Mouse (Mus musculus): ENCODE measurements around the gene Calml3. TPM values are rescaled to one million over a fixed set of nuclear protein-coding genes. Genes with fewer than 3 reads are reported as not detected.

The Calml3 gene
- polyA plus RNA-seq, 1 experiment from 2014 or later = not detected

DNA sequence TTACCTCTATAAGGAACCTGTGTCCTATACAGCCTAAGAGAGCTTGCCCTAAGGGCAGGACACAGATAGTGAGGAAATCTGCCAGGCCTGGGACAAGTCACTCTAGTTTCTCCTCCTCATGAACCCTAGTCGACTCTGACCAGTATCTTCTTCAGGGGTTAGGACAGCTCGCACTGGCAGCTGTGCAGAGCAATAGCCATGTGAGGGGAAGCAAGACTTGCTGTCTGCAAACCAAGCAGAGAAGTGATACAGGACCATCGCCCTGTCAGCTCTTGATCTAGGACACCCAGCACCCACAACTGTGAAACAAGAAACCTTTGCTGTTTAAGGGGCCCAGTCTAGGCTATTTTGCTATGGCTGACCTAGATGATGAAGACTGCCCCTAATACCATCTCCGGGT, 29.1 kb downstream of the Calml3 start:
- H3K4me2 ChIP-seq (ENCODE audit: low read depth, low read length) = no peak overlapping the region
- H3K9me3 ChIP-seq (ENCODE audit: control insufficient read depth, low read length) = no peaks in the 10 kb centered on the region
- H3K36me3 ChIP-seq (ENCODE audit: control insufficient read depth, insufficient read depth, low read length) = no peaks in the 10 kb centered on the region
- 85% methylated on average over 4 of the region's 4 CpGs for WGBS
- peaks cover 13% of the 10 kb centered on the region for H3K4me1 ChIP-seq (ENCODE audit: control insufficient read depth, insufficient read depth, low read length)
- H3K9ac ChIP-seq (ENCODE audit: low read depth, low read length) = no peak overlapping the region
- H3K27ac ChIP-seq (ENCODE audit: low read length) = no peak overlapping the region
- ATAC-seq = no peak
- no peaks in the 10 kb centered on the region for H3K27me3 ChIP-seq (replicated peaks; ENCODE audit: control insufficient read depth, insufficient read depth, low read length)
- H3K4me3 ChIP-seq (ENCODE audit: low read length) = no peak overlapping the region

DNA sequence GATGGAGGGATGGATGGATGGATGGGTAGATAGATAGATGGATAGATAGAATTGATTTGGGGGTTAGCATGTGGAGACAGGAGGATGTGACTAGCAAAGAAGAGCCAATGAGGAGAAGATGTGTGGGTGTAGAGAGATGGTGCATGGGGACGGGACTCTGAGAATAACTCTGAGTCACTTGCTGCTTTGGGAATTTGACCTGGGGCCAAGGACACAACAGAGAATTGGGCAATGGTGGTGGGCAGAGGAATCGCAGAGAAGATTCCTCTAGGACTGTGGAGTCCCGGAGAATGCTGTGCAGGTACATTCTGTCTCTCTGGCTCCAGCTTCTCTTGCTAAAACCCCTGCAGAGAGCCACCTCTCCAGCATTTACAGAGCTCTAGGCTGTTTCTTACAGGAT, 29.8 kb downstream of the Calml3 start:
- no peaks in the 10 kb centered on the region for H3K27me3 ChIP-seq (replicated peaks; ENCODE audit: control insufficient read depth, insufficient read depth, low read length)
- no peak for ATAC-seq
- no peak overlapping the region for H3K27ac ChIP-seq (ENCODE audit: low read length)
- 92% methylated on average over 3 of the region's 3 CpGs for WGBS
- H3K4me1 ChIP-seq (ENCODE audit: control insufficient read depth, insufficient read depth, low read length) = peaks cover 16% of the 10 kb centered on the region
- H3K9ac ChIP-seq (ENCODE audit: low read depth, low read length) = no peak overlapping the region
- H3K4me2 ChIP-seq (ENCODE audit: low read depth, low read length) = no peak overlapping the region
- H3K9me3 ChIP-seq (ENCODE audit: control insufficient read depth, low read length) = no peaks in the 10 kb centered on the region
- no peak overlapping the region for H3K4me3 ChIP-seq (ENCODE audit: low read length)
- no peaks in the 10 kb centered on the region for H3K36me3 ChIP-seq (ENCODE audit: control insufficient read depth, insufficient read depth, low read length)

DNA sequence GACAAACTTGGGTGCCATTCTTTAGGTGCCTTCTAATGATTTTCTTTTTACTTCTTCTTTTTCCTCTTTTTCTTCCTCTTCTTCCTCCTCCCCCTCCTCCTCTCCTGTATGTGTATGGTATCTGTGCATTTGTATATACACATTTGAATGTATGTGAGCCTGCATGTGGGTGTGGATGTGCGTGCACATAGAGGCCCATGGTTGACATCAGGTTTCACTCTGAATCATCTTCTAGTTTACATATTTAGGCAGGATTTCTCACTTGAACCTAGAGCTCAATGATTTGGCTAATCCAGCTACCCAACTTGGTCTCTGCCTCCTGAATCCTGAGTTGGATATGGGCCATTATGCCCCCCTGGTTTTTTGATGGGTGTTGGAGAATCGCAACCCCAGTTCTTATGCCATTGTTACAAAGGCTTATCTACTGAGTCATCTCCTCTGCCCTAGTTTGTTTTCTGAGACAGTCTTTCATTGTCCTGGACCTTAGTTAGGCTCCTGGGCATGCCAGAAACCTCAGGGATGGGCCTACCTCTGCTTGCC, 30.9 kb downstream of the Calml3 start:
- 84% methylated on average over 2 of the region's 2 CpGs for WGBS

DNA sequence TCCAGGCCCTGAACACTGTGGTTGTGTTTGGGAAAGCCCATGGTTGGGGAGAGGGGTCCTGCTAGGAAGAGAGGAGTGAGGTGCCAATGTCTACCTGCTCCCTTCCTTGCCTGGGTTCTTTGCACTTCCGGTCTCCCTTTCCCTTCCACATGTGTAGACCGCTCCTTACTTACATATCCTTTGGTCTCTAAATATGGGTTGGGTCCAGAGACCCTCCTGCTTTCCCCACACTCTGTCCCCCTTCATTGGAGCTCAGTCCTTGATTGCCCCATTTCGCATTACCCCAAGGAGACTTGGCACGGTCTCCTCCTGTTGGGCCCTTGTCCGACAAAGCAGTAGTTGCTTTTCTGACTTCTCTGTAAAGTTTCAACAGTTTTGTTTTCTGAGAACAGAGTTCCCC, 32.9 kb downstream of the Calml3 start:
- no peak for ATAC-seq
- Histone ChIP-seq H3K27me3 (replicated peaks; ENCODE audit: control insufficient read depth, insufficient read depth, low read length) (no peaks in the 10 kb centered on the region), H3K27ac (ENCODE audit: low read length) (peak overlapping the region; percentile 14; the same call in 1 of the 2 replicates), H3K4me3 (ENCODE audit: low read length) (no peak overlapping the region), H3K9ac (ENCODE audit: low read depth, low read length) (no peak overlapping the region), H3K4me1 (ENCODE audit: control insufficient read depth, insufficient read depth, low read length) (peaks cover 19% of the 10 kb centered on the region), H3K4me2 (ENCODE audit: low read depth, low read length) (no peak overlapping the region), H3K36me3 (ENCODE audit: control insufficient read depth, insufficient read depth, low read length) (no peaks in the 10 kb centered on the region), H3K9me3 (ENCODE audit: control insufficient read depth, low read length) (no peaks in the 10 kb centered on the region)
- 93% methylated on average over 5 of the region's 5 CpGs for WGBS

More for the DNA sequence above, 30.9 kb downstream of the Calml3 start:
- H3K27ac ChIP-seq (ENCODE audit: low read length) = no peak overlapping the region
- no peak overlapping the region for H3K4me2 ChIP-seq (ENCODE audit: low read depth, low read length)
- no peak overlapping the region for H3K9ac ChIP-seq (ENCODE audit: low read depth, low read length)
- peaks cover 17% of the 10 kb centered on the region for H3K4me1 ChIP-seq (ENCODE audit: control insufficient read depth, insufficient read depth, low read length)
- no peak for ATAC-seq
- H3K36me3 ChIP-seq (ENCODE audit: control insufficient read depth, insufficient read depth, low read length) = no peaks in the 10 kb centered on the region
- H3K9me3 ChIP-seq (ENCODE audit: control insufficient read depth, low read length) = no peaks in the 10 kb centered on the region
- no peaks in the 10 kb centered on the region for H3K27me3 ChIP-seq (replicated peaks; ENCODE audit: control insufficient read depth, insufficient read depth, low read length)
- no peak overlapping the region for H3K4me3 ChIP-seq (ENCODE audit: low read length)

DNA sequence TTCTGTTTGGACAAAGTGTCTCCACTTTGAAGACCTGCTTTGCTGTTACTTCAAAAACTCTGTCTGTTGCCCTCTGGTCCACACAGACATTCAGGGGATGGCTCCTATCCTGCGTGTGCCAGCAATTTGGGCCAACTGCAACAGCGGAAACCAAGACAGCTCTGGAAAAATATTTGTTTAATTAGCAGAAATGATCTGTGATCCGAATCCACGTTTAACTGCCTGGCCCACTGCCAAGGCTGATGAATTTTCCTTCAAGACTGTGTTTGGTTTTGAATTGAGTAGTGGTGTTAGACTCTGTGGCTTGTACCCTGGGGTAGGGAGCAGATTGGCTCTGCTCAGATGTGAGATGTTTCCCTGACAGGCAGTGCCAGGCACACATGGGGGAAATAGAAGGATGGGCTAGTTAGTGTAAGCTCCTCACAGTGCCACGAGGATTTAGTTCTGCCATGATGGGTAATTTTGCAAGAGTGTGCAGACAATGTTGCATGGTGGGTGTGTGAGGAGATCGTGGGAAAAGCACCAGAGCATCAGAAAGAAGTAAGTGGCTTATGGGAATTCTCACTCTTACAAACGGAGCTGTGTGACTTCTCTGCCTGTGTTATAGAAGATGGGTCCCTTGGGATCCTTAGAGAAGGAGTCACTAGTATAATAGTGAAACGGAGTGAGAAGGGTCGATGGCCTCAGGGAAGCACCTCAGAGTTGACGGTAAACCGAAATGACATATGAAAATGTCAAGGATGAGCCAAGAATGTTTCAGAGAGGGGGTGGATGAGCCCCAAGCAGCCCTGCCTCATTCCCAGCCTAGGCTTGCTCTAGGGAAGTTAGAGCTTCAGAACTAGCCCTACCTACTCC, 33.7 kb downstream of the Calml3 start:
- ATAC-seq = peak; percentile 51
- H3K4me1 ChIP-seq (ENCODE audit: control insufficient read depth, insufficient read depth, low read length) = peaks cover 19% of the 10 kb centered on the region
- no peaks in the 10 kb centered on the region for H3K27me3 ChIP-seq (replicated peaks; ENCODE audit: control insufficient read depth, insufficient read depth, low read length)
- no peak overlapping the region for H3K4me2 ChIP-seq (ENCODE audit: low read depth, low read length)
- peak overlapping the region; percentile 25 for H3K27ac ChIP-seq (ENCODE audit: low read length)
- no peaks in the 10 kb centered on the region for H3K9me3 ChIP-seq (ENCODE audit: control insufficient read depth, low read length)
- no peaks in the 10 kb centered on the region for H3K36me3 ChIP-seq (ENCODE audit: control insufficient read depth, insufficient read depth, low read length)
- WGBS = 45% methylated on average over 11 of the region's 11 CpGs
- no peak overlapping the region for H3K9ac ChIP-seq (ENCODE audit: low read depth, low read length)
- no peak overlapping the region for H3K4me3 ChIP-seq (ENCODE audit: low read length)

DNA sequence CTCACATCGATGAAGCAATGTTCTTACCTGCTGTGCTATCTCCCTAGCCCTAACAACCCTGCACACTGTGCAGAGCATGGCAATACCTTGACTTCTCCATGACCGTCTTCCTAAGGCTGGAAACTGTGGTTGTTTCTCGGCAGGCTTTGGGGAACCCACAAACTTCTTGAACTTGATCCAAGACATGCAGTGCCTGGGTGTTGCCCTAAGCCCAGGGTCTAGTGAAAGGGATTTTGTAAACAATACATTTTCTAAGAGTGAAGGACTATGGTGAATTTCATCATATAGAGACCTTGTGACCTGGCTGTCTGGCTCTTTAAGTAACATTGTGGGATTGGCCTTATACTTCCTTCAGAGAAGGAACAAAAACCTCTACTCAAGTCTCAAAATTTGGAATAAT, 34.6 kb downstream of the Calml3 start:
- Histone ChIP-seq H3K4me1 (ENCODE audit: control insufficient read depth, insufficient read depth, low read length) (peaks cover 19% of the 10 kb centered on the region), H3K4me3 (ENCODE audit: low read length) (no peak overlapping the region), H3K36me3 (ENCODE audit: control insufficient read depth, insufficient read depth, low read length) (no peaks in the 10 kb centered on the region), H3K27ac (ENCODE audit: low read length) (no peak overlapping the region), H3K9me3 (ENCODE audit: control insufficient read depth, low read length) (no peaks in the 10 kb centered on the region), H3K9ac (ENCODE audit: low read depth, low read length) (no peak overlapping the region), H3K4me2 (ENCODE audit: low read depth, low read length) (no peak overlapping the region), H3K27me3 (replicated peaks; ENCODE audit: control insufficient read depth, insufficient read depth, low read length) (no peaks in the 10 kb centered on the region)
- WGBS = 76% methylated on average over 3 of the region's 3 CpGs
- ATAC-seq = no peak

DNA sequence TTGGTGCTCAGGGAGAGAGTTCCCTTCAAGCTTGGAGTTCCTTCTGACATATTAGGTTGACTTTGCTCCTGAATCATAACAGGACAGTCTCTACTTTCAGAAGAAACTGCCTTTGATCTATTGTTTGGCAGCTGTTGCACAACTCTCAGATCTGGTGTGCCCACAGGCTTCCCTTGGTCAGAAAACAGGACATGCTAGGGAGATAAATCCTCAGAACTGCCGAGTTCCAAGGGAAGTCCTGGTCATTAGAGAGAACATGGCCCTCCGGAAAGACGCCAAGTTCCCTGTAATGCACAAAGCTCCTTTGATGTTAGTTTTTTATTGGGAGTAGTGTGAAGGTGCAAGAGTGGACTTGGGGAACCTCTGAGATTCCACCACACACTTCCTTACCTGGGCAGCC, 35.5 kb downstream of the Calml3 start:
- no peaks in the 10 kb centered on the region for H3K36me3 ChIP-seq (ENCODE audit: control insufficient read depth, insufficient read depth, low read length)
- H3K9ac ChIP-seq (ENCODE audit: low read depth, low read length) = no peak overlapping the region
- ATAC-seq = peak; percentile 31
- H3K9me3 ChIP-seq (ENCODE audit: control insufficient read depth, low read length) = no peaks in the 10 kb centered on the region
- H3K4me1 ChIP-seq (ENCODE audit: control insufficient read depth, insufficient read depth, low read length) = peaks cover 19% of the 10 kb centered on the region
- no peaks in the 10 kb centered on the region for H3K27me3 ChIP-seq (replicated peaks; ENCODE audit: control insufficient read depth, insufficient read depth, low read length)
- no peak overlapping the region for H3K27ac ChIP-seq (ENCODE audit: low read length)
- H3K4me2 ChIP-seq (ENCODE audit: low read depth, low read length) = no peak overlapping the region
- no peak overlapping the region for H3K4me3 ChIP-seq (ENCODE audit: low read length)
- WGBS = 54% methylated on average over 3 of the region's 3 CpGs

DNA sequence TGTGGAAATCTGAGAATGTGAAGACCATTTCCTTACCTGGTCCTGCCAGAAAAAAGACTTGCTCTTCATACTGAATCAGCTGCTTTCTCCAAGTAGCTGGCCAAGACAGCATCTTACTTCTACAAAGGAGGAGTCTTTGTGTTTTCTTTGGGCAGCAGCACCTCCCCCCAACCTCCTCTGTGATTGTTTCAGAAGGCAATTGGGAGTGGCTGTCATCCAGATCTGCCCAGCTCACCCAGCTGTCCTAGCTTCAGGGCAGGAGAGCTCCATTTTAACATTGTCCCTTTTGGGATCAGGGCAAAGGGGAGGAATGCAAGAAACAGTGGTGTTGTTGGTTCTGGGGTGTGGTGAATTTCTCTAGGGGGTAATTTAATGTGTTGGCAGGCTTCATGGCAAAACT, 37.0 kb downstream of the Calml3 start:
- no peaks in the 10 kb centered on the region for H3K9me3 ChIP-seq (ENCODE audit: control insufficient read depth, low read length)
- no peak overlapping the region for H3K4me2 ChIP-seq (ENCODE audit: low read depth, low read length)
- H3K9ac ChIP-seq (ENCODE audit: low read depth, low read length) = no peak overlapping the region
- H3K36me3 ChIP-seq (ENCODE audit: control insufficient read depth, insufficient read depth, low read length) = no peaks in the 10 kb centered on the region
- no peak for ATAC-seq
- H3K27me3 ChIP-seq (replicated peaks; ENCODE audit: control insufficient read depth, insufficient read depth, low read length) = no peaks in the 10 kb centered on the region
- H3K27ac ChIP-seq (ENCODE audit: low read length) = no peak overlapping the region
- H3K4me3 ChIP-seq (ENCODE audit: low read length) = no peak overlapping the region
- H3K4me1 ChIP-seq (ENCODE audit: control insufficient read depth, insufficient read depth, low read length) = peaks cover 19% of the 10 kb centered on the region

DNA sequence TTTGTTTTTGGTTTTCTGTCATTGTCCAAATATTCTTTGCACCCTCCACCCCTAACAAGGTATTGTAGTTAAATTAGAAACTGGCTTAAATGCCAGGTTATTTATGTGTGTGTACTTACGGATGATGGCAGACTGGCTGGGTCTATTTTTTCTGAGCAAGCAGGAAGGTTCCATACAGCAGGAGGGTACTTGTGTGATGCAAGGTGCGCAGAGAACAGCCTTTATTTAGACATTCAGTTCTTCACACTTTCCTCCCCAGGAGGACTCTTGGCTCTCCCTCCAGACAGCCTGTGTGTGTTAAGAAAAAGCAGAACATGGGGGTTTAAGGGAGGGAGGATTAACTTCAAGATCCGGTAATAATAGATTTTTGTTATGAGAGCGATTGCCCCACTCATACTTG, 38.3 kb downstream of the Calml3 start:
- H3K4me3 ChIP-seq (ENCODE audit: low read length) = no peak overlapping the region
- no peaks in the 10 kb centered on the region for H3K36me3 ChIP-seq (ENCODE audit: control insufficient read depth, insufficient read depth, low read length)
- no peak overlapping the region for H3K9ac ChIP-seq (ENCODE audit: low read depth, low read length)
- H3K27me3 ChIP-seq (replicated peaks; ENCODE audit: control insufficient read depth, insufficient read depth, low read length) = no peaks in the 10 kb centered on the region
- ATAC-seq = no peak
- WGBS = 76% methylated on average over 4 of the region's 4 CpGs
- H3K27ac ChIP-seq (ENCODE audit: low read length) = no peak overlapping the region
- H3K9me3 ChIP-seq (ENCODE audit: control insufficient read depth, low read length) = no peaks in the 10 kb centered on the region
- peaks cover 17% of the 10 kb centered on the region for H3K4me1 ChIP-seq (ENCODE audit: control insufficient read depth, insufficient read depth, low read length)
- H3K4me2 ChIP-seq (ENCODE audit: low read depth, low read length) = no peak overlapping the region

Measured in intestine, embryonic 16.5 days (tissue).